Mouse (Mus musculus) frontal cortex, adult 2 months (tissue): ENCODE results near the gene Pds5b. TPM values are rescaled to one million over a fixed set of nuclear protein-coding genes. Genes with fewer than 3 reads are reported as not detected.
A peak's percentile ranks its signal among the peaks of the same experiment; 100 is the strongest.
"Not testable (repeated sequence)": the region's sequence is repeated elsewhere in the genome, so short reads cannot be mapped to it uniquely, and the experiment has no call there.

ENCODE experiments used
- DNase-seq, 2 experiments: peaks; one replicate each; pipeline ENCODE4 v3.0.0; 2022; ENCODE audit warnings: low spot score in 1 of 2; ENCODE audit errors: extremely low spot score in 1 of 2
- polyA plus RNA-seq: library from polyadenylated mRNA; depleted of rRNA; stranded (reverse); fragments of >200 nt; gene quantifications from 2 replicates; pipeline ENCODE4 v1.2.3, GENCODE M21; 2012; rRNA removed

Pds5b gene
- polyA plus RNA-seq, 1 experiment = 33.9 TPM

DNA sequence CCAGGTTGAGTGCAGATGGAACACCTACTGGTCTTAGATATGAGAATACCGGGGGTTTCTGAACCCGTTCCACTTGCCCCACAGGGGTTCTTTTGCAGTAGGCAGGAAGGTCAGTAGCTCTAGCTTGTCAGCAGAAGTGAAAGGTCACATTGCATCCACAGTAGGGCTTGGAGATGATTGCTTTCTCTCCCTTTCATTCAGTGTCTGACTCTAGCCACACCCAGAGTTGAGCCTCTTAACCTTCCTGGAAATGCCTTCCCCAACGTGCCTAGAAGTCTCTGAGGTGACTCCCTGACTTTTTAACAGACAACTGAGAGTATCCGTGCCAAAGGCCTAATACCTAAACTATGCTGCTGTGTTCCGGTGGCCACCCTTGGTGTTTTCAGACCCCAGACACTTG is 146.0 kb downstream of the Pds5b start:
- no peak for DNase-seq

DNA sequence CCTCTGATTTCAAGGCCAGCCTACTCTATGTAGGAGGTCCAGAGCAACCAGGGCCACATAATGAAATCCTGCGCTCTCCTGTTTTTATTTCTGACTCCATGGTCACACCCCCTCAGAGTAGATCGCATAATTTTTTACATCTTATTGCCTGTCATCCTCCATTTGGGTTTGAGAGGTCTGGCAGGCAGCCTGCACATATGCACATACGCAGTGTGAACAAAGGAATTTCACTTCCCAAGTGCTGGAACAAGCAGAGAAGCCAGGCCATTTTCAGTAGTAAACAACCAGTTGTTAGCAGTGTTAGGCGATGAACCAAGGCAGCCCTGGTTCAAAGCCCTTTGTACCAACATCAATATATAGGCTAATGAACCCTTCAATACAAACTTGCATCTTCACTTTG is 147.6 kb downstream of the Pds5b start:
- no peak for DNase-seq

DNA sequence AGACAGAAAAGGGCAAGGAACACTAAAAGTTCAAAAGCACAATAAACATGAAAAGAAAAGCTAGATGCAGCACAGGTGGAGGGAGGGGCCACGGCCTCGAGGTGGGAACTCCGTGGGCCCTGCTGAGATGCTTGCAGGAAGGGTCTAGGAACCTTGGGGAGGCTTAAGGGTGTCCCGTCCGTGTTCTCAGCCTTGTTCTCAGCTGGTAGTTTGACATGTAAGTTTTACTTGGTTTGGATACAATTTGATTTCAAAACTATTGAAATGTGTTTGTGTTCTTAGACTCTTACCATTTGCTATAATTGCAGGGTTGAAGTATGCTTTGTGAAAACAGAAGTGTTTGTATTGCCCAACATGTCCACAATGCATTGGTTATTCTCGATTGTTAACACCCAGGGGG is 149.2 kb downstream of the Pds5b start:
- no peak for DNase-seq

DNA sequence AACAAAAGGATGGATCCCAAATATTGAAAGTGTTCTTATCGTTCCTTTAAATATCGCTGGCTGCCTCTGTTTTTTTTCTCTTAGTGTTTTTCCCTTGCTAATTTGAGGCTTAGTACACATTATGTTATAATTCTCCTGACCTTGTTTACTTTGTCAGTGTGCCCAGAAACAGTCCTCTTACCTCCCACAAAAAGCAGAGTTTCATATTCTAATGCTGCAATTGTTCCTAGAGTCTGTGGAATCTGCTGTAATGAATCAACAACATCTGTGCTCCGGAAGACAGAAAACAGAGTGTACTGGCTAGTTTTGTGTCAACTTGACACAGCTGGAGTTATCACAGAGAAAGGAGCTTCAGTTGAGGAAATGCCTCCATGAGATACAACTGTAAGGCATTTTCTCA is 149.8 kb downstream of the Pds5b start:
- DNase-seq = no peak

DNA sequence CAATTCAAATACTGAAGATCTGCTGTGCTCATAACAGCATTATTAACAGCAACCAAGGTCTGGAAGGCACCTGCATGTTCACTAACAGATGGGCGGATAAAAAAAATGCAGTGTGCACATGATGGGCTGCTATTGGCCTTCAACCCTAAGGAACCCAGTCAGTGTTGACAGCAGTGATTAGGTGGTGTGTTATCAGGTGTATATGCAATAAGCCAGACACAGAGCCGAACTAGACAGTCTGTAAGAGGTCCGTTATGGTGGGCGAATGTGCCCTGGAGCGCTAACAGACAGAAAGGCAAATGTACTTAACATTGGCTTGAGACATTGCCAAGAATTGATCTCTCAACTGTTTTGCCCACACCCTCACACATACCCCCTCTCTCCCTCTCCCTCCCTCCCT is 156.0 kb downstream of the Pds5b start:
- no peak for DNase-seq

DNA sequence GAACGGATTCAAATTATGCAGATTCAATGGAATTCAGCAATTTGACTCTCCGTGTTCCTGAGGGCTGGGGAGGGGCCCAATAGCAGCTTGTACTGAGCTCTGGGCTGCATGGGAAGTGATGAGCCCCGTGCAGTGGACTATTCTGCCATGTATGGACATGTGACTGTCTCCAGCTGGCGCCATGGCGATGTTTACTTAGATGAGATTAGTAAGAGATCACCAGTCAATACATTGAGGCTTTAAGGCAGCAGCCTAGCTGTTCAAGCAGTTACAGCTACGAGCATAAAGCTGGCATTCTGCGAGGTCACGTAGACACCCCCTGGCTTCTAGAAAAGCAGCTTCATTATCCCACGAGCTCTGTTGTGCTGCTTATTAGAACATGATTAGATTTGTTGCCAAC is 157.2 kb downstream of the Pds5b start:
- no peak for DNase-seq

DNA sequence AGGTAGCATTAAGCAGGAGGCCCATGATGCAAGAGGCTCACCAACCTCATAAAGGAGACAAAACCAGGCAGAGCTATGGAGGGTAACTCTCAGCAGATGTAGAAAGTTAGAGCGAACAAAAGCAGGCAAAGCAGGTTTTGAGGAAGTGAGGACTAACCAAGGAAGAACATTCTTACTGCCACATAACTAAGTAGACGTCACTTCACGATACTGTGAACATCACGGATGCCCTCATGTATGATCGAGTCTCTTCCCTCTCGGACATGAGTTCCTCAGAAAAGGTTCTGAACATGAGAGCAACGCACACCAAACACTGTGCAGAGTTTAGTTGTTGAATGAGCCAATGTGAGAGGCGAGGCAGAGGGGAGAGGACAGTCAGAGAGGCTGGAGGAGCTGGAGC is 163.2 kb downstream of the Pds5b start:
- no peak for DNase-seq

DNA sequence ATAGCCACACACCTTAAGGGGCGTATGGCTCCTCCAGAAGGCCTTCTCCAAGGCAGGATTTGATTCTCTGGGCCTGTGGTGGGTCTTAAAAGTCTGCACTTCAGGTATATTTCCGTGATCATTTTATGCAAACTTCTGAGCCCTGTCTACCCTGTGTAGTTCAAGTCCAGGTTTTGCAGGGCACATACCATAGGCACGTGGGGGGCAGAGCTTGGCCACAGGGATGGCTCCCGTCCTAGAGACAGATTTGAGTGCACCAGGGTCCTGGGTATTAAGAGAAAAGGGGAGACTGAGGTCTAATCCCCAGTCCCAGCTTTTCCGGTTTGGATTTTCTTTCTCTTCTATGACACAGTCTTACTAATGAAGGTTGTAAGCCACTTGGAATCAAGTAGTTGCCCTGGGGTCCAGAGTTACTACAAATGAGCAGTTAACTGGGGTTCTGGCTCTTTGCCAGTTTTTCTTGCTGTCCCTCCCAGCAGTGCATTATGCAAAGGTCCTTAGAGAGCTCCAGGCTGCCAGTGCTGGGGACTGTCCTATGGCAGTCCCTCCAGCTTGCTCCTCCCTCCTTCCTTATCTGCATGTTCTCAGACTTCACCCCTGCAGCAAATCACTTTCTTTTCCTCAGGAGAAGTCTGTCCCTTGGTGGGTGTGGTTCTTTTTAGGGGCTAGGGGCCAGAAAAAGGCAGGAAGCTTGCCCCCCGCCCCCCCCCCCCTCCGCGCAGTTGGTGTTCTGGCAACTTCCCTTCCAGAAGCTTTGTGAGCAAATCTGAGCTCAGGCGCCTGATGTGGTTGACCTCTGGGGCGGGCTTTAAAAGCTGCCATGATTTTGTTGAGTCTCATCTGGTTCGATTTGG is 166.4 kb downstream of the Pds5b start:
- no peak for DNase-seq

DNA sequence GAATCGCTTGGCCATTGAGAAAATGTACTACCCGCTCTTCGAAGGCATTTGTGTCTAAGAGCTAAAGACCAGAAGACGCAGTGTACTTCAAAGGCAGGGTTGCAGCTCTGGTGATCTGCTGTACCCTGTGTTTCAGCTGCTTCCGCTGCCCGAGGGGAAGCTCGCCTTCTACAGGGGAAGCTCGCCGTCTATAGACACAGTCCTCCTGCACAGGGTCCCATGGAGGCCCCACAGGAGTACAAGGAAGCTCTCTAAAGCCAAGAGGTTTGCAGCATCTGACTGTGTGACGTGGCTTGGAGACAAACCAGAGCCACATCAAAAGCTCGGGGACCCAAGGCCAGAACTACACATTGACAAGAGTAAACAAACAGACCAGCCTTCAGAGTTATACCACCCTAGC is 167.1 kb downstream of the Pds5b start:
- DNase-seq = no peak

DNA sequence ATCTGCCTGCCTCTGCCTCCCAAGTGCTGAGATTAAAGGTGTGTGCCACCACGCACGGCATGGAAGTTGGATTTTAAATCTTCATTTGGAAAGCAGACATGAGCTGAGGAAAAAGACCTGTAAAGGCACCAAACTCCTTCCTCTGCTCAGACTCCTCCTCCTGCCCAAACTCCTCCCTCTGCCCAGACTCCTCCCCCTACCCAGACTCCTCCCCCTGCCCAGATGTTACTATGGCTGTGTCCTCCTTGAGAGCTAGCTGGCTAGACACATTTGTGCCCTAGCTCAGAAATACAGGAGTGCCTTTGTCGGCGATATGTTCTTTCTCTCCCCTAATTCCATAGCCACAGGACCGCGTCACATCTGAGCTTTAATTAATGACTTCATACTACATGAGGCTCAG is 172.4 kb downstream of the Pds5b start:
- DNase-seq = no peak

DNA sequence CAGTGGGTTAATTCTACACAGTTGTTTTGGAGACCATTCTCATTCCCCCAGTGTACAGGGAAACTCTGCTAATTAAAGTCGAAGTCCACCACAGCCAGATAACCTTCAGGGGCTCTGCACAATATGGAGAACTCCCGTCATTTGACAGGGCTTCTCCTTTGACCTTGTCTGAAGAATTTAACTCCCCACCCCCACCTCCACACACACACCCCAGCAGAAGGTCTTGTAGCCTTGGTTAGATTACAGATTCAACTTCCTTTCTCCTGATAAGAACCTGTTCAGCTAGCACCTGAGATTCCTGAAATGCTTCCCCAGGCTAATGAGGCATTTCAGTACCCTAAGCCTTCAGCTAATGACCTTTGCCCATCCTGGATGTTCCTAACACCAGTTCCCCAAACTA is 177.3 kb downstream of the Pds5b start:
- no peak for DNase-seq

DNA sequence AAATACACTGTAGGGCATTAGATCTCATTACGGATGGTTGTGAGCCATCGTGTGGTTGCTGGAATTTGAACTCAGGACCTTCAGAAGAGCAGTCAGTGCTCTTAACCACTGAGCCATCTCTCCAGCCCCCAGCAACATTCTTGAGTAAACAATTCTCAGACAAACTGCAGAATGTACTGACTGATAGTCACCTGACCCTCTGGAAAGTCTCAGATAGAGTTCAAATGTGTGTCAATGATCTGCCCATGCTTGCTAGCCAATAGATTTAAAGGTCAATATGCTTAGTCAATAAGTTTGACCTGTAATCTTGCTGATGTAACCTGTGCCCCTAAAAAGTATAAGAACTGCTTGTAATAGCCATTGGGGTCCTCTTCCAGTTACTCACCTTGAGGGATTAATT is 178.6 kb downstream of the Pds5b start:
- DNase-seq = not testable (repeated sequence)

DNA sequence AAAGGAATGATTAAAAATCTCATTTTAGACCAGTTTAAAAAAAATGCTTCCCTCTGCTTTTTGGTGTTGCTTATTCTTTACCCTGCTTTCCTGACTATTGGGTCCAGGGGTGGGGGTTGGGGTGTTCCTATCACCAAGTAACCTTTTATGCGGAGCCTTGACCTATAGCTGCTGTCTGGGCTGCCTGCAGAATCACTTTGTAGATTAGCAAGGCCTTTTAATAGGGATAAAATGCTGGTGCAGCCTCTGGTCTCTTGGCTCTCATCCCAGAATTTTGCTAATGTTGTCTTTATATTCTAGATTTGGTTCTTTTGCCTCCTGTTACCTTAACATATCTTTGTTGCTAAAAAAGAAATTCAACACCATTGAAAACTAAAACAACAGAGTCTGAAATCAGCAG is 181.0 kb downstream of the Pds5b start:
- no peak for DNase-seq

DNA sequence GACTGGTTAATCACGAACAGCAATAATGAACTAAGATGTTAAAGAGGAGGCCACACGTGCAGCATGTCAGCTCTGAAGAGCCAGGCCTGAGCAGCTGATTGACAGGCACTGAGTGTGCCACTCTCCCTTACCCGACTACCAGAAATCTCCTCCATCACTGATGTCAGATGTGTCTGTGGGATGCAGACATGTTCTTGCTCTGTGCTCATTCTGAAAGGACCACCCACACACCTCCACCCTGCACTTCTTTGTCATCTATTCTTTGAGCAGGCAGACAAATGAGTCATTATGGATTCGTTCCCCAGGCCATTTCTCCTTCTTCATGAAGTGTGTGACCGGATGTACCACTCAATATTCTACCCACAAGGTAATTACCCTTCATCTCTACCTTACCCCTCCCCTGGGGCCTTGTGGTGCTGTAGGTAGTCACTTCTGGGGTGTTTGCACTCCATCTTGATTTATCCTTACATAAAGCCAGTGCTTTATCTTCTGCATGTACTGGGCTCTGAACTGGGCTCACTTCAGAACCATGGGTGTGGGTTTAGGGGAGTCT is 186.2 kb downstream of the Pds5b start:
- peak; percentile 50 to 56 for DNase-seq

Other genes with a start within 250 kb of the Pds5b start
- 0.10 and 0.48 TPM in 2 replicates for gene Zar1l, start 155.6 kb upstream of the Pds5b start, polyA plus RNA-seq
- 6.6 and 9.4 TPM in 2 replicates for gene Brca2, start 151.1 kb upstream of the Pds5b start, polyA plus RNA-seq
- gene N4bp2l1, start 76.6 kb upstream of the Pds5b start, polyA plus RNA-seq = 52.8 TPM in 2 replicates
- 33.4 and 37.8 TPM in 2 replicates for gene N4bp2l2, start 7.6 kb upstream of the Pds5b start, polyA plus RNA-seq